Mouse (Mus musculus) thymus, postnatal 36 days (tissue): ENCODE measurements around the gene Lgr5.

Experiments
- DNase-seq, 2 experiments: peaks; one replicate each; pipeline ENCODE4 v3.0.0; 2022; ENCODE audit warnings: mixed read lengths in 2 of 2

Lgr5 gene

DNA sequence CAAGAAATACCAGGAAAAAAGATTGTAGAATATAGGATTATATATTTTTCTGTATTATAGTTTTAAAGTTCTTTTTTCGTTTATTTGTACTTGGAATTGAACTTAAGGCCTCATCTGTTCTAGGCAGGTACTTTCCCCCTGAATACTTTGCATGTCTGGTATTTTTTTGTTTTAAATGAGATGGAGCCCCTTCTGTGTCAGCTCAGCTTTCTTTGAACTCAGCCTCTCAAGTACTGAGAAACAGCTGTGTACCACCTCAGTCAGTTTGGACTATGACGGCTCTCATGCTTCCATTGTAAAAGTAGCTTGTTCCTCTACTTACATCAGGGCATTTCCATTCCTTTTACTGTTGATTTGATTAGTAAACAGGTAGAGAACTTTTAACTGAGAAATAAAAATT lies 174.1 kb downstream of the Lgr5 start:
- DNase-seq = no peak

DNA sequence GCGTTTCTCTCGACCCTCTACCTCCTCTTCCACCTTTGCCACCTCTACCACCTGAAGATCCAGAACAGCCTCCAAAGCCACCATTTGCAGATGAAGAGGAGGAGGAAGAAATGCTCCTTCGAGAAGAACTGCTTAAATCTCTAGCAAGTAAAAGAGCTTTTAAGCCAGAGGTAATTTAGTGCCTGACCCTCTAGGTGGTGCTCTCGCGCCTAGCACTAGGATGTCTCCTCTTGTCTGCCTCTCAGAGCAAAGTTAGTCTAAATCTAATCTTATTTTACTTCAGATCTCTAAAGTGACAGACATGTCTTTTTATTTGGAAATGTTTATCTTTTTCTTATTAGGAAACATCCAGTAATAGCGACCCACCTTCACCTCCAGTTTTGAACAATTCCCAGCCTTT lies 181.2 kb downstream of the Lgr5 start:
- peak; percentile 46 to 51 for DNase-seq
